Mouse (Mus musculus) liver, adult (tissue): Measurements from ENCODE around the gene Frat2.

Experiments used
- GATA4 ChIP-seq: IDR thresholded peaks from 2 replicates; pipeline ENCODE4 v1.6.1; 2014; ENCODE audit warnings: mild to moderate bottlenecking, low read length; ENCODE audit not compliant: insufficient replicate concordance

The Frat2 gene

DNA sequence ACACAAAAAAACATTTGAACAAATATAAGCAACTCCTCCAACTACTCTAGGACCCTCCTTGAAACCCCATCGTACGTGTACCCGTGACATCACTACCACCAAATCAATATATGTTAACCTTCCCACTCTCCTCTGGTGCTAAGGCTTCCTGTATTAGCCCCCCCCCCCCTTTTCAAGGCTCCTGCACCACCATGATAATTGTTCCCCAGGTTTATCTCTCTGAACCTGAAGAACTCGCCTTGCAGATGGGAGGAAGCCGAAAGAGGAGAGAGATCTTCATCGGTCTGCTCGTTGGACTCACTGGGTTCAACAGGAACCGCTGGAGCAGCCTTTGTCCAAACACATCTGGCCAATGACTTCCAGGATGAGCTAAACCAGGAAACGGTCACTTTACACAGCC is 40.4 kb downstream of the Frat2 start:
- no peak for TF ChIP-seq GATA4

DNA sequence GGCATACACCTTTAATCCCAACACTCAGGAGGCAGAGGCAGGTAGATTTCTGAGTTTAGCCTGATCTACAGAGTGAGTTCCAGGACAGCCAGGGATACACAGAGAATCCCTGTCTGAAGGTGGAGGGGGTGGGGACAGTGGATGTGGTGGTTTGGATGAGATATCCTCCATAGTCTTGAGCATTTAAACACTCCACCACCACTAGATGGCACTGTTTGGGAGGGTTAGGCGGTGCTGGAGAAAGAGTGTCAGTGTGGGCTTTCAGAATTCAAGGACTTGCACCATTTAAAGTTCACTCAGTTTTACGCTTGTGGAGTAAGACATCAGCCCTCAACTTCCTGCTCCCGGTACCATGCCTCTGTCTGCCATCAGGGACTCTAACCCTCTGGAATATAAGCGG is 42.1 kb downstream of the Frat2 start:
- no peak for TF ChIP-seq GATA4

DNA sequence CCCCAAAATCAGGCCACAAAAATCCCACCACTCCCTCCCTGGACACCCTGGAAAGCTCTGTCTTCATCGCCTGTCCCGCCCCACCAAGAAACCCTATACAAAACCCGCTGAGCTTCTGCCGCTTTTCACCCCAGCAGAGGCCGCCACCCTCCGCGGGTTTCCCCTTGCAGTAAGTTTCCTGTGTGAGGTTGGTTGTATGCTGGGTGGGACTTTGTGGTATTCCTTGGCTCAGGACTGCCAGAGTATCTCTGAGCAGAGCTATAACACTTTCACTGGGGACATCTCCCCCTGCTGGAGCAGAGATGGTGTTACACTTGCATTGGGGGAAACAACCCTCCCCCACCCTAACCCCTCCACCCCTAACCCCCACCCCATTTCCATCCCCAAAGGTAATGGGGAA is 44.6 kb downstream of the Frat2 start:
- no peak for TF ChIP-seq GATA4

DNA sequence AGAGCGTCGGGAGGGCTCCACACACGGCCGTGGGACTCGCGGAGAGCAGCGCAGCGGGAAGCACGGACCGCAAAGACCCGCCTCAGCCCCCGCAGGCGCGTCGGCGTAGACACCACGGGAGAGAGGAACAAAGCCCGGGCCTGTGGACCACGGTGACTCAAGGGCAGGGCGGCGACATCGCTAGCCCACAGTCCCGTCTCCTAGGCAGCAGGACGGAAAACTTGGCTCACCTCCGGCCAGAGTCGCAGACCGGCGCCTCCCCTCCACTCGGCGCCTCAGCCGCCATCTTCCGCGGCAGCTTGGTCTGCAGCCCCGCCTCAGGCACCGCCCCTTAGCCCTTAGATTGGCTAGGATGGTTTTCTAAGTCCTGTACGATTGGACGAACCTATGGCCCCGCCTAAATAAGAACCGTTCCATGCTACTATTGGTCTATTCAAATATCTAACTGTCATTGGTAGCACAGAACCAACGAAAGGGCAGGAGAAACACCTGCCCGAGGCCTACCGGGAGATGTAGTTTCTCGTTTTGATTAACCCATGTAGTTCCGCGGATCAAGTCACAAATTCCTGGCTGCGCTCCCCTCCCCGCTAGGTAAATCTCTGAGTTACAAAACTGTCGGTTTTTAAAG is 46.1 kb downstream of the Frat2 start, which contains the start of gene Arhgap19:
TSS of gene Arhgap19 (minus strand) at position 306 of the 628 bp plus-strand sequence.
- no peak for TF ChIP-seq GATA4

DNA sequence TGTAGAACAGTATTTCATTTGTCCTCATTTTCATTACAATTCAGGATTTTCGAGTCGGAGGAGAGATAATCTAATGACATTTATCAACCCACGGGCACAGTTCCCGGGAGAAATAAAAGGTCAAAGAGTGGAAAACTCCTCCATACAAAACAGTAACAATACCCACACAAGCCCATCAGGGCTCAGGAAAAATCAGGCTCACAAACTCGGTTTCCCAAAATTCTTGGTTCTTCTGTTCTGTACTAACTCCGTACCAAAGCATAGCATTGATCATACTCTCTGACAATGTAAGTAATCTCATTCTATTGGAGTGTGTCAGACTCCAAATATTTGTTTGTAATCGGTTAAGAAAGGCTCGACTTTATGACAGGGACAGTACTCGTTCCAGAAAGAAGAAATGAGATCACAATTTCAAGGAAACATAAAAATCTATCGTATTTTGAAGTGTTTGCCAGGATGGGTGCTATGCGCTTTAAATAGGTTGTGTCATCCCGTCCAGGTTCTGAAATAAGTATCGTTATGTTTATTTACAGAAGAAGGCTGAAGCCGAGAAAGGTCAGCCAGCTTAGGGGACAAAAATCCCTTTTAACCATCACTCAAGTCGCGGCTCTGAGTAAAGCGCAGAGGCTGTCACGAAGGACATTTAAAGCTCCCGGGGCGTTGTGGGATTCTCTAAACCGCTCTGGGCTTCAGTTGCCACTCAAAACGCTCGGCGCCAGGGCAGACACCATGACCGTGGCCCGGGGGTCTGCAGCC is 46.8 kb downstream of the Frat2 start:
- TF ChIP-seq GATA4 = no peak

DNA sequence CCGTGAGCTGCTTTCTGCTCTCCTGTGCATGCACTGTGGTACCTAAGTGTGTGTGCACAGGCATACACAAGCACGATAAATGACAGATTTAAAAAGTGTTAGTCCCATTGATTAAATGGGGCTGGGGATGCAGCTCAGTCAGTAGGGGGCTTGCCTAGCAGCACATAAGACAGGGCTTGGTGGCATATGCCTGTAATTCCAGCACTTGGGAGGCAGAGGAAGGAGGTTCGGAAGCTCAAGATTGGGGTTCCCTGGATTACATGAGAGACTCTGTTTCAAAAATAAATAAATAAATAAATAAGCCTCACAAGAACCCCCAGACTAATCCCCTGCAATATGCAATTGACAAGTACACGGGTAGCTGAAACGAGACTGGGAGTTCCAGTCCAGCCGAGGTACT is 47.5 kb downstream of the Frat2 start:
- no peak for TF ChIP-seq GATA4

DNA sequence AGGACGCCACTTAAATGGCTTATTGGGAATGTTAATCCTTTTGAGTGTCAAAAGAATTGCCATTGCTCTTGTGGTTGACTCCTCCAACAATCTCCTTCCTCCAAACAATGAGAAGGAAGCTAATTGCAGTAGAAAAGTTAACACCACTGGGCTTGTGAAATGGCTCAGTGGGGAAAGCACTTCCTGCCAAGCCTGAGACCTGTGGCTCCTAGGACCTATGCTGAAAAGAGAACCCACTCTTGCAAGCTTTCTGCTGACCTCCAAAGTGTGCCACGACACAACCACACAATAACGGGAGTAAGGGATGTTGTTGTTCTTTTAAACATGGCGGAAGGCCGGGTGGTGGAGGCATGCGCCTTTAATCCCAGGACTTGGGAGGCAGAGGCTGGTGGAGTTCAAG is 50.4 kb downstream of the Frat2 start:
- no peak for TF ChIP-seq GATA4

DNA sequence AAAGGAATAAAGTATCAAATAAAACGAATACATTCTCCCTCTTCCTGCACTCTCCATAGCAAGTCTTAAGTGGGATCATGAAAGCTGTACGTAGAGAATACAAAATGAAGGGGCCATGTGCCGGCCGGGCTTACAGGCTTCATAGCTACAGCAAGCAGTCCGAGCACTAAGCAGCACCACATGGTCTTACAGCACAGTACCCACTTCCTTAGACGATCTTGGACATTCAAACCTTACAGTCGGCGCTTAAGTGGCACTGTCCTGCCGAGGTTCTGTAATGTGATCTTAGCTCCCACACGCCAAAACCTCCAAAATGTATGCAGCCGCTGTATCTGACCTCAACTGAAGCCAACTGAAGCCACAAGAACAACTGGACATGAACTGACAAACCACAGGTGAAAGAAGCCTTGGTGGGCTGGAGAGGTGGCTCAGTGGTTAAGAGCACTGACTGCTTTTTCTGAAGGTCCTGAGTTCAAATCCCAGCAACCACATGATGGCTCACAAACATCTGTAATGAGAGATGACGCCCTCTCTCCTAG is 51.1 kb downstream of the Frat2 start:
- no peak for TF ChIP-seq GATA4

DNA sequence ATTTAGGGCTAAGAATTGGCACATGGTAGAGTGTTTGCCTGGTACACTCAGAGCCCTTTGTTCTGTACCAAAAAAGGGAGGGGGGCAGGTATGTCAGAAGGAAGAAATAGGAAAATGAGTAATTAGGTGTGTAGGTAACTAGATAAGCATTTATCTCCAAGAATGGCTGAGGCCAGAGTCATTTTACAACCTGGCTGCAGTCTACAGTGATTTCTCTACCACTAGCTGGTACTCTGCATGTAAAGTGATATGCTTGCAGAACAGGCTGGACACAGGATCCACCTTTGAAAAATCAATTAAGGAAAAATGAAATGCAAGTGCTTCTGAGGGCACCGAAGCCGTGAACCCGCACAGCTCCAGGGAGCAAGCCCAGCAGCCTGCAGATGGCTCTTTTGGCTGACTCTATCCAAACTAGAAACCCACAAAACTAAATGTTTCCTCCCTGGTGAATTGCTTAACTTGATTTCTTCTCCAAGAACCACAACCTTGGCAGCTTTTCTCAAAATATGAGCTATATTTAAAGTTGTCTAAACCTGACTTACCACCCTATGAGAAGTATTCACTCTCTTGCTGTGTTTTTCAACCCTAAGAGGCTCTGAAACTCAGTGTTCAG is 51.7 kb downstream of the Frat2 start:
- no peak for TF ChIP-seq GATA4
